Mouse (Mus musculus) myocyte (in vitro differentiated cells): ENCODE results near the gene Gm11168. TPM values are rescaled to one million over a fixed set of nuclear protein-coding genes. Genes with fewer than 3 reads are reported as not detected.
"Not testable (repeated sequence)": the region's sequence is repeated elsewhere in the genome, so short reads cannot be mapped to it uniquely, and the experiment has no call there.

ENCODE experiments used
- H3K27me3 ChIP-seq: one replicate; pipeline ENCODE4 v1.6.1; 2011; ENCODE audit not compliant: control insufficient read depth, insufficient read depth, insufficient read length
- H3K36me3 ChIP-seq: one replicate; pipeline ENCODE4 v1.6.1; 2011; ENCODE audit not compliant: control insufficient read depth, insufficient read depth
- H3K4me2 ChIP-seq: one replicate; pipeline ENCODE4 v1.6.1; 2011; ENCODE audit warnings: low read depth, control low read depth
- H3K4me3 ChIP-seq: one replicate; pipeline ENCODE4 v1.5.1; 2011; ENCODE audit warnings: mild to moderate bottlenecking, control low read depth, moderate library complexity
- H3K79me2 ChIP-seq: one replicate; pipeline ENCODE4 v1.6.1; 2011; ENCODE audit not compliant: control insufficient read depth, insufficient read depth
- H3ac ChIP-seq: one replicate; pipeline ENCODE4 v1.6.1; 2011; ENCODE audit not compliant: control insufficient read depth, insufficient read length
- polyA plus RNA-seq: library from polyadenylated mRNA; unstranded; fragments of >200 nt; fragmentation: generic; extraction: Trizol; gene quantifications from one replicate; pipeline ENCODE4 v1.2.1, GENCODE M21; 2012; ENCODE audit warnings: missing spikeins

Gm11168 gene
- polyA plus RNA-seq, result not detected

- H3K79me2 ChIP-seq, H3K27me3 ChIP-seq, H3K4me3 ChIP-seq, H3K36me3 ChIP-seq, H3ac ChIP-seq, H3K4me2 ChIP-seq: not testable (repeated sequence)
Observed at GRCm38 (mm10) chr9:3002794-3003396, at the start of gene Gm11168. Gm11168 (plus strand) TSS chr9:3003346.

DNA sequence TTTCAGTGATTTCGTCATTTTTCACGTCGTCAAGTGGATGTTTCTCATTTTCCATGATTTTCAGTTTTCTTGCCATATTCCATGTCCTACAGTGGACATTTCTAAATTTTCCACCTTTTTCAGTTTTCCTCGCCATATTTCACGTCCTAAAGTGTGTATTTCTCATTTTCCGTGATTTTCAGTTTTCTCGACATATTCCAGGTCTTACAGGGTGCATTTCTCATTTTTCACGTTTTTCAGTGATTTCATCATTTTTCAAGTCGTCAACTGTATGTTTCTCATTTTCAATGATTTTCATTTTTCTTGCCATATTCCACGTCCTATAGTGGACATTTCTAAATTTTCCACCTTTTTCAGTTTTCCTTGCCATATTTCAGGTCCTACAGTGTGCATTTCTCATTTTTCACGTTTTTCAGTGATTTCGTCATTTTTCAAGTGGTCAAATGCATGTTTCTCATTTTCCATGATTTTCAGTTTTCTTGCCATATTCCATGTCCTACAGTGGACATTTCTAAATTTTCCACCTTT is 2.6 kb upstream of the Gm11168 start, which contains the start of gene Gm10722:
Gene Gm10722 (plus strand): TSS at position 478 of the 528 bp plus-strand sequence.
- not testable (repeated sequence) for H3K36me3 ChIP-seq, H3K27me3 ChIP-seq, H3K4me3 ChIP-seq, H3K4me2 ChIP-seq, H3K79me2 ChIP-seq, H3ac ChIP-seq

DNA sequence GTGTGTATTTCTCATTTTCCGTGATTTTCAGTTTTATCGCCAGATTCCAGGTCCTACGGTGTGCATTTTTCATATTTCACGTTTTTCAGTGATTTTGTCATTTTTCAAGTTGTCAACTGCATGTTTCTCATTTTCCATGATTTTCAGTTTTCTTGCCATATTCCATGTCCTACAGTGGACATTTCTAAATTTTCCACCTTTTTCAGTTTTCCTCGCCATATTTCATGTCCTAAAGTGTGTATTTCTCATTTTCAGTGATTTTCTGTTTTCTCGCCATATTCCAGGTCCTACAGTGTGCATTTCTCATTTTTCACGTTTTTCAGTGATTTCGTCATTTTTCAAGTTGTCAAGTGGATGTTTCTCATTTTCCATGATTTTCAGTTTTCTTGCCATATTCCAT is 2.1 kb upstream of the Gm11168 start:
- not testable (repeated sequence) for H3ac ChIP-seq, H3K4me2 ChIP-seq, H3K36me3 ChIP-seq, H3K79me2 ChIP-seq, H3K4me3 ChIP-seq, H3K27me3 ChIP-seq

DNA sequence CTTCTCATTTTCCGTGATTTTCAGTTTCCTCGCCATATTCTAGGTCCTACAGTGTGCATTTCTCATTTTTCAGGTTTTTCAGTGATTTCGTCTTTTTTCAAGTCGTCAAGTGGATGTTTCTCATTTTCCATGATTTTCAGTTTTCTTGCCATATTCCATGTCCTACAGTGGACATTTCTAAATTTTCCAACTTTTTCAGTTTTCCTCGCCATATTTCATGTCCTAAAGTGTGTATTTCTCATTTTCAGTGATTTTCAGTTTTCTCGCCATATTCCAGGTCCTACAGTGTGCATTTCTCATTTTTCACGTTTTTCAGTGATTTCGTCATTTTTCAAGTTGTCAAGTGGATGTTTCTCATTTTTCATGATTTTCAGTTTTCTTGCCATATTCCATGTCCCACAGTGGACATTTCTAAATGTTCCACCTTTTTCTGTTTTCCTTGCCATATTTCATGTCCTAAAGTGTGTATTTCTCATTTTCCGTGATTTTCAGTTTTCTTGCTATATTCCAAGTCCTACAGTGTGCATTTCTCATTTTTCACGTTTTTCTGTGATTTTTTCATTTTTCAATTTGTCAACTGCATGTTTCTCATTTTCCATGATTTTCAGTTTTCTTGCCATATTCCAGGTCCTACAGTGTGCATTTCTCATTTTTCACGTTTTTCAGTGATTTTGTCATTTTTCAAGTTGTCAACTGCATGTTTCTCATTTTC is 1.0 kb upstream of the Gm11168 start:
- H3K4me2 ChIP-seq, H3K27me3 ChIP-seq, H3K4me3 ChIP-seq, H3K36me3 ChIP-seq, H3ac ChIP-seq, H3K79me2 ChIP-seq: not testable (repeated sequence)

- not testable (repeated sequence) for H3K79me2 ChIP-seq, H3K4me2 ChIP-seq, H3K4me3 ChIP-seq, H3K27me3 ChIP-seq, H3ac ChIP-seq, H3K36me3 ChIP-seq
Observed at GRCm38 (mm10) chr9:3006179-3006578, 3.0 kb downstream of the Gm11168 start.

- H3K4me3 ChIP-seq, H3K27me3 ChIP-seq, H3K4me2 ChIP-seq, H3ac ChIP-seq, H3K79me2 ChIP-seq, H3K36me3 ChIP-seq: not testable (repeated sequence)
Observed at GRCm38 (mm10) chr9:3006636-3007035, 3.5 kb downstream of the Gm11168 start.

GRCm38 (mm10) chr9:3007272-3007671 is 4.1 kb downstream of the Gm11168 start:
- H3K79me2 ChIP-seq, H3K4me3 ChIP-seq, H3K27me3 ChIP-seq: not testable (repeated sequence)

GRCm38 (mm10) chr9:3009331-3009730 is 6.2 kb downstream of the Gm11168 start:
- H3K79me2 ChIP-seq, H3ac ChIP-seq, H3K36me3 ChIP-seq, H3K27me3 ChIP-seq, H3K4me3 ChIP-seq, H3K4me2 ChIP-seq: not testable (repeated sequence)

More at GRCm38 (mm10) chr9:3007272-3007671, 4.1 kb downstream of the Gm11168 start:
- not testable (repeated sequence) for H3K4me2 ChIP-seq, H3ac ChIP-seq, H3K36me3 ChIP-seq

- H3K4me2 ChIP-seq, H3K27me3 ChIP-seq, H3ac ChIP-seq, H3K79me2 ChIP-seq, H3K4me3 ChIP-seq, H3K36me3 ChIP-seq: not testable (repeated sequence)
Observed at GRCm38 (mm10) chr9:3012054-3012621, 9.0 kb downstream of the Gm11168 start.

- not testable (repeated sequence) for H3K36me3 ChIP-seq, H3K27me3 ChIP-seq, H3K4me3 ChIP-seq, H3ac ChIP-seq, H3K79me2 ChIP-seq, H3K4me2 ChIP-seq
Observed at GRCm38 (mm10) chr9:3012733-3013279, 9.7 kb downstream of the Gm11168 start, which contains the start of gene Gm10721. Gm10721 (plus strand) TSS chr9:3013140.

- not testable (repeated sequence) for H3K79me2 ChIP-seq, H3ac ChIP-seq, H3K27me3 ChIP-seq, H3K4me2 ChIP-seq, H3K4me3 ChIP-seq, H3K36me3 ChIP-seq
Observed at GRCm38 (mm10) chr9:3015354-3015753, 12.2 kb downstream of the Gm11168 start, which contains the start of gene Gm10720. Gm10720 (plus strand) TSS chr9:3015654.

- not testable (repeated sequence) for H3K79me2 ChIP-seq, H3ac ChIP-seq, H3K36me3 ChIP-seq, H3K4me3 ChIP-seq, H3K4me2 ChIP-seq, H3K27me3 ChIP-seq
Observed at GRCm38 (mm10) chr9:3015896-3016295, 12.8 kb downstream of the Gm11168 start.
